Mouse (Mus musculus) CH12.LX (cell line): ENCODE measurements at regions not wholly inside any gene's neighbourhood (a gene's known extent, or its start where the extent isn't known, plus 50 kb on each side); places are given as distances from the start of the nearest gene placed in this dataset.

ENCODE experiments used
- DNase-seq: peaks from one replicate; pipeline ENCODE4 v3.0.0-alpha.2; 2013; ENCODE audit errors: extremely low read depth
- H3K27ac ChIP-seq: 2 replicates; pipeline ENCODE4 v1.5.1; 2012; ENCODE audit warnings: low read depth, mild to moderate bottlenecking, control low read depth, moderate library complexity; ENCODE audit not compliant: insufficient read depth
- H3K27me3 ChIP-seq: replicated peaks from 2 replicates; pipeline ENCODE3; 2012; ENCODE audit warnings: inconsistent platforms
- H3K36me3 ChIP-seq, 2 experiments: replicated peaks in 1 of 2; 2 replicates each; pipeline versions ENCODE3 to v1.6.1; 2012; ENCODE audit warnings: inconsistent platforms in 1 of 2, low read length in 1 of 2, mild to moderate bottlenecking in 1 of 2, mixed read lengths in 1 of 2, moderate library complexity in 1 of 2; ENCODE audit not compliant: control insufficient read depth in 1 of 2, insufficient read depth in 1 of 2
- H3K4me1 ChIP-seq, 2 experiments: 2 replicates each; pipeline ENCODE4 v1.6.1; 2012; ENCODE audit warnings: inconsistent platforms in 1 of 2, moderate library complexity in 1 of 2; ENCODE audit not compliant: insufficient read depth in 2 of 2, control insufficient read depth in 1 of 2
- H3K4me2 ChIP-seq: 2 replicates; pipeline ENCODE4 v1.6.1; 2012; ENCODE audit warnings: low read depth, mild to moderate bottlenecking, control low read depth; ENCODE audit not compliant: poor library complexity, insufficient read depth, severe bottlenecking
- H3K4me3 ChIP-seq, 3 experiments: fragments of 150-350 bp in 1 of 3; sonication (generic) in 1 of 3; replicated peaks in 1 of 3; 2 replicates each; pipeline versions ENCODE3 to v1.5.1; 2011 to 2012; ENCODE audit warnings: low read depth in 2 of 3, low read length in 2 of 3, mild to moderate bottlenecking in 2 of 3, moderate library complexity in 2 of 3, control low read depth in 1 of 3, improper control_type of control experiment in 1 of 3, inconsistent platforms in 1 of 3, mixed read lengths in 1 of 3; ENCODE audit not compliant: poor library complexity in 1 of 3
- H3K79me2 ChIP-seq: replicated peaks from 2 replicates; pipeline ENCODE4 v1.6.1; 2012; ENCODE audit warnings: mild to moderate bottlenecking, moderate library complexity; ENCODE audit not compliant: control insufficient read depth, poor library complexity, insufficient read depth, severe bottlenecking; ENCODE audit errors: extremely low read depth
- H3K9ac ChIP-seq: 2 replicates; pipeline ENCODE4 v1.6.1; 2012; ENCODE audit warnings: low read depth, mild to moderate bottlenecking, control low read depth, moderate library complexity; ENCODE audit not compliant: insufficient read depth
- H3K9me3 ChIP-seq: replicated peaks from 2 replicates; pipeline ENCODE3; 2012; ENCODE audit warnings: low read length, inconsistent platforms, mixed read lengths
- CHD1 ChIP-seq: IDR thresholded peaks from 2 replicates; pipeline ENCODE4 v1.6.1; 2012; ENCODE audit warnings: low read depth, low read length, improper control_type of control experiment, inconsistent platforms
- HCFC1 ChIP-seq: IDR thresholded peaks from 2 replicates; pipeline ENCODE4 v1.6.1; 2012; ENCODE audit warnings: low read depth, mild to moderate bottlenecking, inconsistent platforms, low read length, improper control_type of control experiment
- JUN ChIP-seq: IDR thresholded peaks from 2 replicates; pipeline ENCODE4 v1.6.1; 2011; ENCODE audit warnings: low read depth, mild to moderate bottlenecking, low read length, improper control_type of control experiment, moderate library complexity; ENCODE audit not compliant: insufficient read depth
- JUND ChIP-seq: conservative IDR thresholded peaks from 2 replicates; pipeline ENCODE4 v1.6.1; 2011; ENCODE audit warnings: low read depth, low read length, improper control_type of control experiment
- MAFK ChIP-seq: IDR thresholded peaks from 2 replicates; pipeline ENCODE4 v1.6.1; 2011; ENCODE audit warnings: low read length, improper control_type of control experiment; ENCODE audit not compliant: insufficient replicate concordance
- POLR2A ChIP-seq: IDR thresholded peaks from 2 replicates; pipeline ENCODE4 v1.6.1; 2011; ENCODE audit warnings: low read depth, mild to moderate bottlenecking, improper control_type of control experiment, low read length
- SMC3 ChIP-seq: IDR thresholded peaks from 2 replicates; pipeline ENCODE4 v1.6.1; 2011; ENCODE audit warnings: low read depth, low read length, improper control_type of control experiment
- USF1 ChIP-seq: IDR thresholded peaks from 2 replicates; pipeline ENCODE4 v1.6.1; 2014; ENCODE audit warnings: low read depth, mild to moderate bottlenecking, inconsistent platforms, low read length, improper control_type of control experiment
- ZC3H11A ChIP-seq: IDR thresholded peaks from 2 replicates; pipeline ENCODE4 v1.6.1; 2012; ENCODE audit warnings: low read depth, mild to moderate bottlenecking, inconsistent platforms, low read length, improper control_type of control experiment
- dilution Hi-C: fragments of 300-500 bp; cut with MboI; formaldehyde crosslinking; loops from 2 replicates; pipeline ENCODE4 v1.14.3; 2020; ENCODE audit warnings: low sequenced_read_pairs; ENCODE audit not compliant: extremely low pct_unique_long_range_greater_than_20kb, extremely low pct_ligation_motif_present
- in situ Hi-C: fragments of 300-500 bp; cut with MboI; formaldehyde crosslinking; loops from 3 replicates; pipeline ENCODE4 v1.14.3; 2019; ENCODE audit warnings: low sequenced_read_pairs, low pct_ligation_motif_present, low pct_unique_long_range_greater_than_20kb, mixed read lengths

DNA sequence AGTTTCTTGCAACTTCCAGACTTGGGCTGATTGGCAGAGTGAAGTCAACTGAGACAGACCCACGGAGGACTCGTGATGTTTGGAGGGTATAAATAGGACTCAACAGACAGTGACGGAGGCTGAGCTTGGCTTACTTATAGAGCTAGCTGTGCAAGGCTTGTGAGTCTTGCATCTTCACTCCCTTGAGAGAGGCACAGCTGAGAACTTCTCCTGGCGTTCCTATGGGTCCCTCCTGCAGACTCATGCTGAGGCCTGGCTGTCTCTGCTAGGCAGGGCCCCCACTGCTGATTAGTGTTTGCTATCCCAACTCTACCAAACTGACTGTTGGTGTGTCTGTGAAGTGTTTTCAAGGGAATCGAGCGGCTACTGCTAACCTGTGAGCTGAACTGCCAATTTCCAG, 553.0 kb downstream of the Zfp704 start (continued):
- TF ChIP-seq USF1 (no peak), ZC3H11A (no peak)

GRCm38 (mm10) chr3:9055780-9056179, 554.1 kb downstream of the Zfp704 start:
- Histone ChIP-seq H3K4me1 (peaks cover 0 to under 1% of the 10 kb centered on the region in 2 experiments; a peak in 1 of 4 replicates), H3K4me3 (no peak overlapping the region), H3K4me2 (no peak overlapping the region), H3K36me3 (no peaks in the 10 kb centered on the region), H3K9me3 (no peaks in the 10 kb centered on the region), H3K27ac (no peak overlapping the region), H3K79me2 (no peaks in the 10 kb centered on the region), H3K9ac (no peak overlapping the region)
- in situ Hi-C loops: loop anchor here (25.0 kb wide), 1 partner anchor 468 kb away; no protein-coding TSS in a partner anchor
- TF ChIP-seq MAFK (no peak), JUN (no peak), SMC3 (no peak), POLR2A (no peak), CHD1 (no peak), JUND (no peak), HCFC1 (no peak)
- TF ChIP-seq, all 38 proteins: peak for 0
- no peaks in the 10 kb centered on the region for H3K27me3 ChIP-seq
- dilution Hi-C loops: no loop called here
- DNase-seq: no peak
